Mouse (Mus musculus): Measurements from ENCODE around the gene Srsf4. TPM values are rescaled to one million over a fixed set of nuclear protein-coding genes. Genes with fewer than 3 reads are reported as not detected.

Gene Srsf4
- polyA plus RNA-seq, 1 experiment from 2014 or later, result 158 TPM

GRCm38 (mm10) chr4:131899180-131899554, 25.8 kb downstream of the Srsf4 start:
- H3K9ac ChIP-seq (replicated peaks), result no peak overlapping the region
- no peak overlapping the region for H3K4me2 ChIP-seq
- 88% methylated on average over 6 of the region's 6 CpGs for WGBS
- ATAC-seq (ENCODE audit: insufficient number of reproducible peaks, insufficient read depth, low FRiP score, low TSS enrichment, low read depth), result no peak
- H3K36me3 ChIP-seq, result peaks cover 79% of the 10 kb centered on the region
- H3K27ac ChIP-seq, result no peak overlapping the region
- no peaks in the 10 kb centered on the region for H3K27me3 ChIP-seq
- no peaks in the 10 kb centered on the region for H3K4me1 ChIP-seq (replicated peaks)
- no peaks in the 10 kb centered on the region for H3K9me3 ChIP-seq
- no peak overlapping the region for H3K4me3 ChIP-seq (replicated peaks)

GRCm38 (mm10) chr4:131901090-131901489, 27.7 kb downstream of the Srsf4 start:
- Histone ChIP-seq H3K9me3 (no peaks in the 10 kb centered on the region), H3K27me3 (no peaks in the 10 kb centered on the region), H3K4me1 (replicated peaks) (no peaks in the 10 kb centered on the region), H3K9ac (replicated peaks) (no peak overlapping the region), H3K4me2 (no peak overlapping the region), H3K36me3 (peaks cover 86% of the 10 kb centered on the region), H3K27ac (no peak overlapping the region), H3K4me3 (replicated peaks) (no peak overlapping the region)
- ATAC-seq (ENCODE audit: insufficient number of reproducible peaks, insufficient read depth, low FRiP score, low TSS enrichment, low read depth), result no peak
- WGBS, result 90% methylated on average over 15 of the region's 15 CpGs

- Histone ChIP-seq H3K27me3 (no peaks in the 10 kb centered on the region), H3K36me3 (peaks cover 63% of the 10 kb centered on the region), H3K4me1 (replicated peaks) (peaks cover 2% of the 10 kb centered on the region; the same call in 1 of the 2 replicates), H3K4me2 (no peak overlapping the region), H3K27ac (no peak overlapping the region), H3K4me3 (replicated peaks) (no peak overlapping the region), H3K9ac (replicated peaks) (no peak overlapping the region), H3K9me3 (peaks cover 8% of the 10 kb centered on the region; the same call in 1 of the 2 replicates)
- ATAC-seq (ENCODE audit: insufficient number of reproducible peaks, insufficient read depth, low FRiP score, low TSS enrichment, low read depth), result no peak
- WGBS, result 58% methylated on average over 8 of the region's 8 CpGs
Measured at GRCm38 (mm10) chr4:131904478-131904877, 31.1 kb downstream of the Srsf4 start.

GRCm38 (mm10) chr4:131906423-131906822, 33.0 kb downstream of the Srsf4 start:
- peaks cover 44% of the 10 kb centered on the region for H3K36me3 ChIP-seq

GRCm38 (mm10) chr4:131907912-131908311, 34.5 kb downstream of the Srsf4 start:
- no peak overlapping the region for H3K27ac ChIP-seq
- no peak overlapping the region for H3K9ac ChIP-seq (replicated peaks)
- peaks cover 28% of the 10 kb centered on the region for H3K4me1 ChIP-seq (replicated peaks)
- H3K4me3 ChIP-seq (replicated peaks), result no peak overlapping the region
- H3K27me3 ChIP-seq, result peaks cover 8% of the 10 kb centered on the region
- ATAC-seq (ENCODE audit: insufficient number of reproducible peaks, insufficient read depth, low FRiP score, low TSS enrichment, low read depth), result no peak
- H3K36me3 ChIP-seq, result peaks cover 31% of the 10 kb centered on the region
- H3K4me2 ChIP-seq, result no peak overlapping the region
- peaks cover 8% of the 10 kb centered on the region; the same call in 1 of the 2 replicates for H3K9me3 ChIP-seq
- 87% methylated on average over 3 of the region's 3 CpGs for WGBS

More at GRCm38 (mm10) chr4:131906423-131906822, 33.0 kb downstream of the Srsf4 start:
- no peak overlapping the region for H3K27ac ChIP-seq
- peaks cover 8% of the 10 kb centered on the region; the same call in 1 of the 2 replicates for H3K9me3 ChIP-seq
- no peak overlapping the region for H3K4me3 ChIP-seq (replicated peaks)
- 74% methylated on average over 6 of the region's 6 CpGs for WGBS
- no peak overlapping the region for H3K4me2 ChIP-seq
- no peaks in the 10 kb centered on the region for H3K27me3 ChIP-seq
- no peak overlapping the region for H3K9ac ChIP-seq (replicated peaks)
- ATAC-seq (ENCODE audit: insufficient number of reproducible peaks, insufficient read depth, low FRiP score, low TSS enrichment, low read depth), result no peak
- peaks cover 22% of the 10 kb centered on the region for H3K4me1 ChIP-seq (replicated peaks)

GRCm38 (mm10) chr4:131910237-131910994, 37.0 kb downstream of the Srsf4 start:
- peak overlapping the region; percentile 44 for H3K4me2 ChIP-seq
- no peak overlapping the region for H3K9ac ChIP-seq (replicated peaks)
- H3K4me3 ChIP-seq (replicated peaks), result no peak overlapping the region
- peaks cover 17% of the 10 kb centered on the region for H3K27me3 ChIP-seq
- no peak for ATAC-seq (ENCODE audit: insufficient number of reproducible peaks, insufficient read depth, low FRiP score, low TSS enrichment, low read depth)
- H3K36me3 ChIP-seq, result peaks cover 9% of the 10 kb centered on the region
- WGBS, result 6% methylated on average over 19 of the region's 21 CpGs
- peaks cover 8% of the 10 kb centered on the region; the same call in 1 of the 2 replicates for H3K9me3 ChIP-seq
- peak overlapping the region; percentile 45; the same call in 1 of the 2 replicates for H3K27ac ChIP-seq
- H3K4me1 ChIP-seq (replicated peaks), result peaks cover 51% of the 10 kb centered on the region

GRCm38 (mm10) chr4:131911521-131911920, 38.1 kb downstream of the Srsf4 start:
- Histone ChIP-seq H3K36me3 (no peaks in the 10 kb centered on the region), H3K27me3 (peaks cover 27% of the 10 kb centered on the region), H3K27ac (no peak overlapping the region), H3K9ac (replicated peaks) (no peak overlapping the region), H3K4me2 (no peak overlapping the region), H3K4me1 (replicated peaks) (peaks cover 62% of the 10 kb centered on the region), H3K9me3 (peaks cover 8% of the 10 kb centered on the region; the same call in 1 of the 2 replicates), H3K4me3 (replicated peaks) (no peak overlapping the region)
- no peak for ATAC-seq (ENCODE audit: insufficient number of reproducible peaks, insufficient read depth, low FRiP score, low TSS enrichment, low read depth)
- WGBS, result 37% methylated on average over 3 of the region's 5 CpGs

- Histone ChIP-seq H3K27ac (no peak overlapping the region), H3K9me3 (no peaks in the 10 kb centered on the region), H3K36me3 (no peaks in the 10 kb centered on the region), H3K4me2 (no peak overlapping the region), H3K4me1 (replicated peaks) (peaks cover 77% of the 10 kb centered on the region), H3K27me3 (peaks cover 44% of the 10 kb centered on the region), H3K9ac (replicated peaks) (no peak overlapping the region), H3K4me3 (replicated peaks) (no peak overlapping the region)
- no peak for ATAC-seq (ENCODE audit: insufficient number of reproducible peaks, insufficient read depth, low FRiP score, low TSS enrichment, low read depth)
- WGBS, result 47% methylated on average over 10 of the region's 10 CpGs
Measured at GRCm38 (mm10) chr4:131913526-131913925, 40.1 kb downstream of the Srsf4 start.

- Histone ChIP-seq H3K4me2 (no peak overlapping the region), H3K9ac (replicated peaks) (no peak overlapping the region), H3K27ac (0 out of 2 replicates have a peak overlapping the region, but pooled peaks have one; percentile 26), H3K9me3 (no peaks in the 10 kb centered on the region), H3K27me3 (peaks cover 48% of the 10 kb centered on the region), H3K36me3 (no peaks in the 10 kb centered on the region), H3K4me3 (replicated peaks) (no peak overlapping the region), H3K4me1 (replicated peaks) (peaks cover 83% of the 10 kb centered on the region)
- WGBS, result 7% methylated on average over 9 of the region's 9 CpGs
- no peak for ATAC-seq (ENCODE audit: insufficient number of reproducible peaks, insufficient read depth, low FRiP score, low TSS enrichment, low read depth)
Measured at GRCm38 (mm10) chr4:131914046-131914643, 40.7 kb downstream of the Srsf4 start.

- H3K4me1 ChIP-seq (replicated peaks), result peaks cover 85% of the 10 kb centered on the region
- 1% methylated on average over 31 of the region's 31 CpGs for WGBS
- no peaks in the 10 kb centered on the region for H3K36me3 ChIP-seq
- peak overlapping the region; percentile 29 for H3K4me3 ChIP-seq (replicated peaks)
- H3K9me3 ChIP-seq, result no peaks in the 10 kb centered on the region
- 0 out of 2 replicates have a peak, but pooled peaks have one; percentile 9 for ATAC-seq (ENCODE audit: insufficient number of reproducible peaks, insufficient read depth, low FRiP score, low TSS enrichment, low read depth)
- H3K27me3 ChIP-seq, result peaks cover 52% of the 10 kb centered on the region
- peak overlapping the region; percentile 57 for H3K4me2 ChIP-seq
- H3K9ac ChIP-seq (replicated peaks), result no peak overlapping the region
- peak overlapping the region; percentile 71 for H3K27ac ChIP-seq
Measured at GRCm38 (mm10) chr4:131914891-131915469, 41.6 kb downstream of the Srsf4 start.

- peak overlapping the region; percentile 57 for H3K4me2 ChIP-seq
- no peak overlapping the region for H3K27ac ChIP-seq
- H3K9ac ChIP-seq (replicated peaks), result no peak overlapping the region; the same call in 1 of the 2 replicates
- ATAC-seq (ENCODE audit: insufficient number of reproducible peaks, insufficient read depth, low FRiP score, low TSS enrichment, low read depth), result no peak
- H3K9me3 ChIP-seq, result no peaks in the 10 kb centered on the region
- 16% methylated on average over 13 of the region's 13 CpGs for WGBS
- no peak overlapping the region for H3K4me3 ChIP-seq (replicated peaks)
- peaks cover 61% of the 10 kb centered on the region for H3K27me3 ChIP-seq
- peaks cover 85% of the 10 kb centered on the region for H3K4me1 ChIP-seq (replicated peaks)
- no peaks in the 10 kb centered on the region for H3K36me3 ChIP-seq
Measured at GRCm38 (mm10) chr4:131915821-131916328, 42.5 kb downstream of the Srsf4 start.
